Mouse (Mus musculus): Measurements from ENCODE around the gene Stxbp4.

DNA sequence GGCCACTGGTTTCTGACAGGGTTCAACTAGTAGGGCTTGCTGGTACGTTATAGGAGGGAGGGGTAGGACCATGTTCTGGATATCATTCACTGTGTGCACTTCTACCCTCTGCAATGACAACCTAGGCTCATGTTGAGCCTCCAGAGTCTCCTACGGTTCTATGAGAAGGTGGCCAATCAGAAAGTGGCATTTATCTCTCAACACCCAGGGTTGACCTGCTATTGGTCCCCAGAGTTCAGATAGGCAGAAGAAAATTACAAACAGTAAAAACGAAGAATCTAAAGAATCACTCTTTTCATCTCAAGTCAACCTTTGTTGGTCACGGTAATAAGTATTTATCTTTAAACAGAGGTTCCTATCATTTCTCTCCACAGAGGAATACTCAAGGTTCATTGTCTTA, 29.0 kb upstream of the Stxbp4 start:
- TF ChIP-seq EP300 (IDR thresholded peaks at IDR 0.05; ENCODE audit: insufficient read depth, low read depth, low read length): no peak
- no peak for TF ChIP-seq CTCF (IDR thresholded peaks at IDR 0.05)
- no peak for TF ChIP-seq POLR2A (IDR thresholded peaks at IDR 0.05; ENCODE audit: insufficient read depth, low read depth, low read length)
